ENCODE assay signal across 12 mouse cellular contexts in the genomic region with DNA sequence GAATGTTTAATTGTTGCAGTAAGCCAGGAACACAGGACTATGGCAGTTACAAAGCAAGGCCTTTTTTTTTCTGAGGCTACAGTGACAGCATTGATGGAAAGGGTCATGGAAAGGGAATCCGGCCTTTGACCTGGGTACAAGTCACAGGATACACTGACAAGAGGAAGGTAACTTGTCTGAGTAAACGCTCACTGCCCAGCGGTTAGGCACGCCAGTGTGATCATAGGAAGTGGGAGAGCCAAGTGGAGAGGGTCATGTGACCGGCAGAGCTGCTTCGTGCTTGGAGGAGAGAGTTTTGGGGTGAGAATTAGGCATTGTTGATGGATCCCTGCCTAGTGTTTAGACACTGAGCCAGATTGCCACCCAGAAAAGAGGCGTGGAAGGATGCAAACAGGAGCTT.
"Had no signal": no experiment of that assay in that cellular context is flagged by ENCODE, and none has a peak within 500 bp of the region (broad histone marks: within the 10 kb centered on the region; RNA-seq: fewer than 3 reads in every experiment).

No protein-coding gene starts in this region.

- H3K9me3 ChIP-seq: limb, embryonic 15.5 days; liver, embryonic 15.5 days; neural tube, embryonic 12.5 days had no signal

- H3K36me3 ChIP-seq: limb, embryonic 15.5 days; liver, embryonic 15.5 days; midbrain, embryonic 10.5 days; neural tube, embryonic 12.5 days had no signal

- H3K27me3 ChIP-seq: liver, embryonic 15.5 days; neural tube, embryonic 12.5 days had no signal

- DNase-seq: kidney, adult 2 months; lung, postnatal 4 days; midbrain, embryonic 14.5 days; thymus, postnatal 4 days had no signal

- H3K27ac ChIP-seq: left cerebral cortex, adult 2 months; limb, embryonic 15.5 days; liver, embryonic 15.5 days; midbrain, embryonic 10.5 days; neural tube, embryonic 12.5 days; stomach, postnatal 0 days had no signal

- H3K4me1 ChIP-seq: liver, embryonic 15.5 days; midbrain, embryonic 10.5 days; neural tube, embryonic 12.5 days had no signal

- H3K9ac ChIP-seq: limb, embryonic 15.5 days; liver, embryonic 15.5 days; lung, embryonic 14.5 days; neural tube, embryonic 12.5 days had no signal

- H3K4me3 ChIP-seq: left cerebral cortex, adult 2 months; limb, embryonic 15.5 days; liver, embryonic 15.5 days; midbrain, embryonic 10.5 days; myocyte; neural tube, embryonic 12.5 days had no signal
